Mouse (Mus musculus): ENCODE measurements around the gene Tcf20. TPM values are rescaled to one million over a fixed set of nuclear protein-coding genes. Genes with fewer than 3 reads are reported as not detected.

Tcf20 gene
- polyA plus RNA-seq, 1 experiment: 108 TPM

DNA sequence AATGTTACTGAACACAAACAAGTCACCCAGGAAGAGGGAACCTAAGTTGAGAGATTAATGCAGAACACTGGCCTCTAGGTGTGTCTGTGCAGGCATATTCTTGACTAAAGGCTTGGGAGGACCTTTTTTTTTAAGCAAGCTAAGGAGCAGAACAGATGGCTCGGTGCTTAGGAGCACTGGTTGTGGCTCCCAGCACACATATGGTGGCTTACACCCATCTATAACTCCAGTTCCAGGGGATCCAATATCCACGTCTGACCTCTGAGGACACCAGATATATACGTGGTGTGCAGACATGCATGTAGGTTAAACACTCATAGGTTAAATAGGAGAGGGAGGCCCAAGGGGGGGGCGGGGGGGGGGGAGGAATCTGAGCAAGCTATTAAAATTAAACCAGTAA, 165.3 kb downstream of the Tcf20 start:
- H3K4me1 ChIP-seq (ENCODE audit: control insufficient read depth, insufficient read depth, low read length): no peaks in the 10 kb centered on the region
- H3K36me3 ChIP-seq (ENCODE audit: control insufficient read depth, insufficient read depth, low read length, poor library complexity, severe bottlenecking): peaks cover 23% of the 10 kb centered on the region

DNA sequence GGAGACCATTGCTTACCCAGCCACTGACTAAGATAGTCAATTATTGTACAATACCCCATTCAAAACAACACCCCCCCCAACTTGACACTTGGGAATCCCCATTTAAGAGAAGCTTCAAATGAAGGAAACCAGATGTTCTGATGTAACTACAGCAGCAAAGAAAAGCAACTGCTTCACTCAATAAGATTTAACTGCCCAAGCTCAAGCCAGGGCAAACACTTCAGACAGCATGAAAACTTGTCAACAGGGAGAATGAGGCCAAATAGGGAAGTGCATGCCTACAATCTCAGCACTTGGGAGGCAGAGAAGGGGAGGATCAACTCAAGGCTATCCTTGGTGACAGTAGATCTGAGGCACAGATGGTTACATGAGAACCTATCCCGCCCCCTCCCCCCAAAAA, 166.0 kb downstream of the Tcf20 start:
- Histone ChIP-seq H3K4me1 (ENCODE audit: control insufficient read depth, insufficient read depth, low read length) (no peaks in the 10 kb centered on the region), H3K9ac (ENCODE audit: low read depth, poor library complexity, severe bottlenecking) (no peak overlapping the region), H3K27ac (ENCODE audit: insufficient read depth, low read length) (no peak overlapping the region), H3K4me3 (ENCODE audit: low read depth, low read length) (no peak overlapping the region), H3K36me3 (ENCODE audit: control insufficient read depth, insufficient read depth, low read length, poor library complexity, severe bottlenecking) (peaks cover 22% of the 10 kb centered on the region), H3K9me3 (replicated peaks; ENCODE audit: control insufficient read depth, insufficient read depth, low read length, poor library complexity, severe bottlenecking) (no peaks in the 10 kb centered on the region), H3K27me3 (ENCODE audit: control insufficient read depth, insufficient read depth, low read length, poor library complexity, severe bottlenecking) (no peaks in the 10 kb centered on the region; the same call in 1 of the 2 replicates)
- TF ChIP-seq EP300 (IDR thresholded peaks at IDR 0.05; ENCODE audit: insufficient read depth, low read depth, low read length) (no peak), CTCF (IDR thresholded peaks at IDR 0.05; ENCODE audit: low read depth, low read length) (no peak), POLR2A (IDR thresholded peaks at IDR 0.05; ENCODE audit: insufficient read depth, low read length) (no peak)

More for the DNA sequence above, 165.3 kb downstream of the Tcf20 start:
- no peak overlapping the region for H3K27ac ChIP-seq (ENCODE audit: insufficient read depth, low read length)
- no peak overlapping the region for H3K9ac ChIP-seq (ENCODE audit: low read depth, poor library complexity, severe bottlenecking)
- H3K27me3 ChIP-seq (ENCODE audit: control insufficient read depth, insufficient read depth, low read length, poor library complexity, severe bottlenecking): no peaks in the 10 kb centered on the region; the same call in 1 of the 2 replicates
- H3K9me3 ChIP-seq (replicated peaks; ENCODE audit: control insufficient read depth, insufficient read depth, low read length, poor library complexity, severe bottlenecking): no peaks in the 10 kb centered on the region
- TF ChIP-seq EP300 (IDR thresholded peaks at IDR 0.05; ENCODE audit: insufficient read depth, low read depth, low read length) (no peak), POLR2A (IDR thresholded peaks at IDR 0.05; ENCODE audit: insufficient read depth, low read length) (no peak), CTCF (IDR thresholded peaks at IDR 0.05; ENCODE audit: low read depth, low read length) (no peak)
- H3K4me3 ChIP-seq (ENCODE audit: low read depth, low read length): no peak overlapping the region

DNA sequence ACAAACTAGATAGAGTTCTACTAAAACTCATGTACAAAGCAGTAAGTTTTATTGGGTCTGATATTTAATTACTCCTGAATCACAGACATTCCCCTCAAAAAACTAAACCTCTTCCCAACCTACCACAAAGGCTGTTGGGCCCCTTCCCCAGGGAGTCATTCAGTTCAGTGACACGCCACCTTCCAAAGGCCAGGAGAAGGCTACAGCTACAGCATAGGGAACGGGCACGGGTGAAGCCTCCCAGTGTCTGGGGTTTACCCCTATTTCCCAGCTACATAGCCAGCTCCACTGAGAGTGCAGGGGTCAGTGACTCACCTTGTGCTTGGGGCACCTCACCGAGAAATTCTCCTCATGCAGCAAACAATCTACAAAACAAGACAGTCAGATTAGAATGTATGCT, 172.4 kb downstream of the Tcf20 start:
- no peak overlapping the region for H3K27ac ChIP-seq (ENCODE audit: insufficient read depth, low read length)
- H3K27me3 ChIP-seq (ENCODE audit: control insufficient read depth, insufficient read depth, low read length, poor library complexity, severe bottlenecking): no peaks in the 10 kb centered on the region
- H3K9me3 ChIP-seq (replicated peaks; ENCODE audit: control insufficient read depth, insufficient read depth, low read length, poor library complexity, severe bottlenecking): no peaks in the 10 kb centered on the region
- no peaks in the 10 kb centered on the region for H3K4me1 ChIP-seq (ENCODE audit: control insufficient read depth, insufficient read depth, low read length)
- H3K9ac ChIP-seq (ENCODE audit: low read depth, poor library complexity, severe bottlenecking): no peak overlapping the region
- H3K36me3 ChIP-seq (ENCODE audit: control insufficient read depth, insufficient read depth, low read length, poor library complexity, severe bottlenecking): peaks cover 27% of the 10 kb centered on the region
- TF ChIP-seq EP300 (IDR thresholded peaks at IDR 0.05; ENCODE audit: insufficient read depth, low read depth, low read length): no peak
- TF ChIP-seq CTCF (IDR thresholded peaks at IDR 0.05; ENCODE audit: low read depth, low read length): no peak
- TF ChIP-seq POLR2A (IDR thresholded peaks at IDR 0.05; ENCODE audit: insufficient read depth, low read length): no peak
- H3K4me3 ChIP-seq (ENCODE audit: low read depth, low read length): no peak overlapping the region

DNA sequence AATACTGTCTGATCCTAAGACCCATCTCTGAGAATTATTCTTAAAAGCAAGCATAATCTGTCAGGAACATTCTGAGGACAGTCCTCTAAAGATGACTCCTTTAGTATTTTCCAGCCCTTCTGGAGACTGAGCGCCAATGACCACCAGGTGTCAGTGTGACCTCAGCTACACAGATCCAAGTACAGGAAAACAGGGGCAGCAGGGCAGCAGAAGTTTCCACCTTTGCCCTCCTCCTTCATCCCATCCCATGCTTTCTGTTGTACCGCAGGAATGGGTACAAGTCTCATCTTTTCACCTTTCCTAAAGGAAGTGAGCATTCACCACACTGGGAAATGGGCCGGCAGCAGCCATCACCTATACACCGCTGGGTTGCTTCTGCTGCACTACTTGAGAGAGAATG, 172.9 kb downstream of the Tcf20 start:
- Histone ChIP-seq H3K4me3 (ENCODE audit: low read depth, low read length) (no peak overlapping the region), H3K36me3 (ENCODE audit: control insufficient read depth, insufficient read depth, low read length, poor library complexity, severe bottlenecking) (peaks cover 31% of the 10 kb centered on the region), H3K27ac (ENCODE audit: insufficient read depth, low read length) (no peak overlapping the region), H3K9ac (ENCODE audit: low read depth, poor library complexity, severe bottlenecking) (no peak overlapping the region), H3K4me1 (ENCODE audit: control insufficient read depth, insufficient read depth, low read length) (no peaks in the 10 kb centered on the region), H3K27me3 (ENCODE audit: control insufficient read depth, insufficient read depth, low read length, poor library complexity, severe bottlenecking) (no peaks in the 10 kb centered on the region), H3K9me3 (replicated peaks; ENCODE audit: control insufficient read depth, insufficient read depth, low read length, poor library complexity, severe bottlenecking) (no peaks in the 10 kb centered on the region)
- peak; percentile 76 for TF ChIP-seq CTCF (IDR thresholded peaks at IDR 0.05; ENCODE audit: low read depth, low read length)
- no peak for TF ChIP-seq POLR2A (IDR thresholded peaks at IDR 0.05; ENCODE audit: insufficient read depth, low read length)

DNA sequence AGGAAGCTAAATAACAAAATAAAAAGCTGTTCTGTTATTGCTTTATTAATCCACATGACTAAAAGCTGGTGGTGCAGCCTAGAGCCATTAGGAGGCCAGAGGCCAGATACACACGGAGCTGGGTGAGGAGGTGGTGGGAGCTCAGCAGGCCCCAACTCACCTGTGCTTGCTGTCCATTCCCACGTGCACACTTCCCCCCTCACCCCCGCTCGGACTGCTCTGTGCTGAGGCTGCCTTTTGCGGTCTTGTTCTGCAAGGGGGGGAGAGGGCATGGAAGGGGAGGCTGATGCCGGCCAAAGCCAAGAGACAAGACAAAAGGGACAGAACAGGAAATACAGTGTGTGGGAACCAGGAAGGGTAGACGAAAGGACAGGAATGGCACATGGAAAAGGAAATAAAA, 173.4 kb downstream of the Tcf20 start:
- Histone ChIP-seq H3K27ac (ENCODE audit: insufficient read depth, low read length) (no peak overlapping the region), H3K27me3 (ENCODE audit: control insufficient read depth, insufficient read depth, low read length, poor library complexity, severe bottlenecking) (no peaks in the 10 kb centered on the region), H3K36me3 (ENCODE audit: control insufficient read depth, insufficient read depth, low read length, poor library complexity, severe bottlenecking) (peaks cover 33% of the 10 kb centered on the region)

DNA sequence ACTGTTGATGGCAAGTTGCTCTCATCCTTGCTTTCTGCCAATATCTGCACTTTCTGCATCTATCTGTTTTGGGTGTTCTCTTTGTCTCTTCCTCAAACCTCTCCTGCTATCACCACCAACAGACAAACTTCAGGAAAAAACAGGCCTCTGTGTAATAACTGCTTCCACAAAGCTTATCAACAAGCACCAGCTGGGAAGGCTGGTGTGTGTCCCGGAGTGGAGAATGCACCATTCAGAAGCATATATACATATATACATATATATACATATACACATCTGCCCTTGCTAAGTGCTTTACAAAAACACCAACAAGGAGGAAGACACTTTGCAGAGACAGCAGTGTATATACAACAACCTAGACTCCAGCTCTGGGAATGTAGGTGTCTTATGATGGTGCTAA, 177.1 kb downstream of the Tcf20 start:
- H3K9ac ChIP-seq (ENCODE audit: low read depth, poor library complexity, severe bottlenecking): no peak overlapping the region
- H3K27ac ChIP-seq (ENCODE audit: insufficient read depth, low read length): no peak overlapping the region
- no peaks in the 10 kb centered on the region for H3K27me3 ChIP-seq (ENCODE audit: control insufficient read depth, insufficient read depth, low read length, poor library complexity, severe bottlenecking)
- H3K4me3 ChIP-seq (ENCODE audit: low read depth, low read length): no peak overlapping the region
- H3K9me3 ChIP-seq (replicated peaks; ENCODE audit: control insufficient read depth, insufficient read depth, low read length, poor library complexity, severe bottlenecking): no peaks in the 10 kb centered on the region
- H3K36me3 ChIP-seq (ENCODE audit: control insufficient read depth, insufficient read depth, low read length, poor library complexity, severe bottlenecking): peaks cover 28% of the 10 kb centered on the region
- no peak for TF ChIP-seq CTCF (IDR thresholded peaks at IDR 0.05; ENCODE audit: low read depth, low read length)
- no peak for TF ChIP-seq POLR2A (IDR thresholded peaks at IDR 0.05; ENCODE audit: insufficient read depth, low read length)
- no peak for TF ChIP-seq EP300 (IDR thresholded peaks at IDR 0.05; ENCODE audit: insufficient read depth, low read depth, low read length)
- peaks cover 2% of the 10 kb centered on the region for H3K4me1 ChIP-seq (ENCODE audit: control insufficient read depth, insufficient read depth, low read length)

More for the DNA sequence above, 173.4 kb downstream of the Tcf20 start:
- Histone ChIP-seq H3K4me3 (ENCODE audit: low read depth, low read length) (no peak overlapping the region), H3K9ac (ENCODE audit: low read depth, poor library complexity, severe bottlenecking) (no peak overlapping the region), H3K9me3 (replicated peaks; ENCODE audit: control insufficient read depth, insufficient read depth, low read length, poor library complexity, severe bottlenecking) (no peaks in the 10 kb centered on the region), H3K4me1 (ENCODE audit: control insufficient read depth, insufficient read depth, low read length) (peaks cover 2% of the 10 kb centered on the region)
- TF ChIP-seq EP300 (IDR thresholded peaks at IDR 0.05; ENCODE audit: insufficient read depth, low read depth, low read length): no peak
- TF ChIP-seq CTCF (IDR thresholded peaks at IDR 0.05; ENCODE audit: low read depth, low read length): no peak
- TF ChIP-seq POLR2A (IDR thresholded peaks at IDR 0.05; ENCODE audit: insufficient read depth, low read length): no peak

Data from ES-Bruce4 (cell line).